Mouse (Mus musculus) CH12F3 (cell line): ENCODE results near the gene Cyp51.
"Not testable (repeated sequence)": the region's sequence is repeated elsewhere in the genome, so short reads cannot be mapped to it uniquely, and the experiment has no call there.

Experiments used
- in situ Hi-C: fragments of 300-500 bp; cut with MboI; formaldehyde crosslinking; loops from 2 replicates; pipeline ENCODE4 v1.14.3; 2020; ENCODE audit warnings: low sequenced_read_pairs

The Cyp51 gene

DNA sequence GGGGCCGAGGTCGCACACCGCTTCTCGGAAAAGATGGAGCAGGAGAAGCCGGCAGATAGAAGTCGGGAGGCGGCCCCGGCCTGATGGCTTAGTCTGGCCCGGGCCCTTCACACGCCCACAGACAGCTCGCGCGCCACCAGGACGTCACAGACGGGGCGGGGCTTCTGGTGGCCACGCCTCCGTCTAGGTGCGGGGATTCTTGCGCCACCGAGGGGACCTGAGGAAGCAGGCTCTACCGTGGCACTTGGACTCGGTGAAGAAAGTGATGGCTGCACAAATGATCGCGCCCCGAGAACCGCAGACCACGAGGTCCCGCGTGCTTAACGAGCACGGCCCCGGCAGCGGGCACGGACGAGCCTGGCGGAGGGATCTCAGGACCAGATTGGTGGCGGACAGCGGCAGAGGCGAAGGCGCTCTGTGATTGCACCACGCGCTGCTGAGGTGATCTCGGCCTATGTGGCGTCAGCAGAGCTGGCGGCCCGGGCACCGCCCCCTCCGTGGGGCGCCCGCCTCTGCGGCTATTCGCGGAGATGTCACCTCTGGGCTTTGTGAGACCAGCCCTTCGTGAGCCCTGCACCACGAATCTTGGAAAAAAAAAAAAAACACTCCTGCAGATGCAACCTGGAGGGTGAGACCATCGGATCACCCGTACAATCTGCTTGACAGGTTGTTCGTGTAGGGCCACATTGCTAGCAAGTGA is at the start of gene Cyp51:
Gene Cyp51, minus strand, starts transcription at position 406 of the 700 bp plus-strand sequence.
- in situ Hi-C loops, result no loop called here

DNA sequence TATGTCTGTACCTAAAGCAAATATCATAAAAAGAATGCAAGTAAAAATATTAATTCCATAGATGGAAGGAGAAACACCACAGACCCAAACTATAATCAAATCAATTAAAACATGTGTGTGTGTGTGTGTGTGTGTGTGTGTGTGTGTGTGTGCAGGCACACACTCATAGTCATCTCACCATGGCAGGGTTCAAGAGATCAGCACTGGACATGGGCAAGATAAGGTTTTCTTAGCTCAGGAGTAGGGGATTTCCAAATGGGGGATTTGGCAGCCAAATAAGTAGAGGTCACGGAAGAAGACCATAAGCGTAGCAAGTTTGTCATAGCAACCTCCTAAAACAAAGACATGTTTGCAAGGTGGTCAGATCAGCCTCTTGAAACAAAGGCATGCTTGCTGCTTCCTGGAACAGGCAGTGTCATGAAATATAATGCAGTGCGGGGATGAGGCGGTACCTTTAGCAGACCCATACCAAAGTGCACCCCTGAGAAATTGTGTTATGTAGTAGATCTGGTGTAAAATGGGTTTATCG is 8.1 kb upstream of the Cyp51 start:
- in situ Hi-C loops, result no loop called here

DNA sequence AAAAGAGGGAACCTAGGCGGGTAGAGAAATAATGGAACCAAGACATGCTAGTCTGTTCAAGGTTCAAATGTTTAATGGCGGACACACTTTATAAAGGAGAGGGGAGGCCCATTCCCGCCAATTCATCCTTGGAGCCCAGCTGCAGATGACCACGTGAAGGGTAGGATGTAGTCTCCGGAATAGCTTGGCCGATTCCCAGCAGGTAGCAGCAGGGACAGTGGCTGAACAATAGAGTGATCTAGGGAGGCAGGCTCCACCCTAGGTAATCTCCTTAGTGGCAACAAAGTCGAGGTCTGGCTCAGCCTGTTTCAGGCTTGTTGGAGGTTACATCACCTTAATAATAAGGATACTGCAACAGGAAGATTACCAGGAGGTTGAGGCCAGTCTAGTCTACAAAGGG is 2.5 kb upstream of the Cyp51 start:
- in situ Hi-C loops, result not testable (repeated sequence)

DNA sequence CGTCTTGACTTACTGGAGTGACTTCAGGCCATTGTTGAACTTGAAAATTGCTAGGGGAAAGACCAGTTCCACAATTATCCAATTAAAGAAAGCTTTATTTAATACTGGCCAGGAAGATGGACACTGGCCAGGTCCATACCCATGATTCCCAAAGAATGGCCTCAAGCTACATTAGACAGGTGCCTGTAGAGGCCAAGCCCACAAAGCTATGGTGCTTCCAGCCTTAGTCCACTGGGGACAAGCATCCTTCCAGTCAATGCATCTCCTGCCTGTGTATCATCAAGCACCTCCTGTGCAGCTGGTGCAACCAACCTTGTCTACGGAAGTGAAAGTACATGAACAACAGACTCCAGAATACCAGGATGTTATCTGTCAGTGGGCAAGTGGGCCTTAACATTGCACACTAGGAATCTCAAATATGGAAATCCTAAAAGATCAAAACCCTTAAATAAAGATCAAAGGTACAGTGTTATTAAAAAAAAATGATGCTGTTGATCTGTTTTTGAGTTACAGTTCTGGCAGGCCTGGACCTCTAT is 1.2 kb upstream of the Cyp51 start:
- in situ Hi-C loops, result no loop called here

DNA sequence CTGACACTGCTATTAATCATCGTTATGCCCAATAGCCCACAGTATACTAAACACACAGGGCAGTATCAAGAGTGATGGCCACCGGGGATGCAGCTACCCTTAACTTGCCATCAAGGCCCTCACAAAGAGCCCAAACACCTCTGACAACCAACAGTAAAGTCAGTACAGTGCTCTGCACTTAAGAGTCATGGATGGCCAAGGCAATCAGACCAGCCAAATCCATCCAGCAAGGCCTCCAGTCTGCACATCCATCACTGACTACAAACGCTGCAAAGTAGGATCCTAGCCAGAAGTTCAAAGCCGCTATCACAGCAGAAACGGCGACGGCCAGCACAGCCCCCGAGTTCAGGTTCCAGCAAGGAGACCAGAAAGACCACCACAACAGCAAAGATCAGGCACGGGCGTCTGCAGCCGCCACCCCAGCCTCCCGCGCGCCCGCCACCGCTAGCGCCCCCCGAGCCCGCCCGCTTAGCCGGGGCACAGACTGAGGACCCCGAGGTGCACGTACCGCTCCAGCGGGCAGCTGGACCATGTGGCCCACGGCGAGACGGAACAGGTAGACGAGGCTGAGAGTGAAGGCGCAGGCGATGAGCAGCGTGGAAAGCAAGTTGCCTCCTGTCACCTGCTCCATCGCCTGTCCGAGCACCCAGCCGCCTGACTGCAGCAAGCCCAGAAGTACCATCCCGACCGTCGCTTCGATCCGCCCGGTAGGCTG is 763 bp downstream of the Cyp51 start:
- in situ Hi-C loops, result no loop called here

DNA sequence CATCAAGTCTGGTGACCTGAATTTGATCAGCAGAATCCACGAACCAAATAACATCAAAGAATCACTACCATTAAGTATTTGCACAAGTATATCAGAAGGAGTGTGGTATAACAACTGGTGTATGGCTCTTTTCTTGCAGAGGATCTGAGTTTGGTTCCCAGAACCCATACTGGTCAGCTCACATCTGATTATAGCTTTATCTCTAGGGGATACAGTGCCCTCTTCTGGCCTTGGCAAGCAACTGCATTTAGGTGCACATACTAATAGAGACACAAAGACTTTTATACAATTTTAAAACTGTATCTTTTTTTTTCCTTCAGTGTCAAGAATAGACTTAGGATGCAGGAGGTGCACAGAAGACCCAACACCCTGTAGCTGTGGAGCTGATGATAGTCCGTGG is 2.8 kb downstream of the Cyp51 start:
- in situ Hi-C loops, result no loop called here

DNA sequence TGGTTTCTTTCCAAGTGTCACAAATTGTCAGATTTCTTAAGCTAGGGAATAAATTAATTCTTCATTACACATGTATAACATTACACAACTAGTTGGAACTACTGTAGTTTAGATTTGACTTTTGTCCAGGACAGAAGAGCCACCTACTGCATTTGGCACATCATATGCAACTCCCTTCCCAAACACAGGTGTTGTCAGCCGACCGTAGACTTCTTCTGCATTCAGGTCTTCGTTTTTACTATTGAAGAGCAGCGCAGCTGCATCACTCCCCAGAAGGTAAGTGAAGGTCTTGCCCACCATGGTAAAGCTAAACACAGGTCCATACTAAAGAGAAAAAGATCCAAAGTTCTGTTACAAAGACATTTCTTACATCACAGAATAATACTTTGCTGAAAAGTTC is 3.5 kb downstream of the Cyp51 start:
- in situ Hi-C loops, result no loop called here

DNA sequence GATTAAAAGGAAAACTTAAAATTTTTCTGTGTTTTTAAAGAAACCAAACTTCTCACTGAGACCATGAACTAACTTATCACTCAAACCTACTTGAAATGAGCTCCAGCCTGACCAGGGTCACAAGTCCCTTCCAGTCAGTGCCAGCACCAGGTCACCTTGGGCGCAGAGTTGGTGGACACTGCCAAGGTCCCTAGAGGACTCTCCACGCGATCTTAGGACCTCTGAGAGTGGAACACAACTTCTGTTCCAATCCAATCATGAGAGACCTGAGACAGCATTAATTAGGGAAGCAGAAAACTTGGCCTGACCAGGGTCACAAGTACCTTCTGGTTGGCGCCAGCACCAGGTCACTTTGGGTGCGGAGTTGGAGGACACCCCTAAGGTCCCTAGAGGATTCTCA is 10.1 kb downstream of the Cyp51 start:
- in situ Hi-C loops, result no loop called here

DNA sequence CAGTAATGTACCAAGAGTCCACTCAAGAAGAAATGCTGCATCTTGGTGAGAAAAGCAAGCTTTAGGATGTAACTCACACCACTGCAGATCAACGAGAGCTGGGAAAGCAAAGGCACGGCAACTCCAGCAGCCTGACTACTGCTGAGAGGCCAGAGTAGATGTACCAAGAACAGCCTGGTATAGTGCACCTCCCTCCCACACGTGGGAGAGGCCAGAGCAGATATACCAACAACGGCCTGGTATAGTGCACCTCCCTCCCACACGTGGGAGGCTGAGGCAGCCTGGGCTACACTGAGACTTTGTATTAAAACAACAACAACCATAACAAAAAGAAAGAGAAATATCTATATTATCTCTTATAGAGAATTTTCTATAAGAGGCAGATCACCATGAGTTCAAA is 16.4 kb downstream of the Cyp51 start:
- in situ Hi-C loops, result no loop called here

DNA sequence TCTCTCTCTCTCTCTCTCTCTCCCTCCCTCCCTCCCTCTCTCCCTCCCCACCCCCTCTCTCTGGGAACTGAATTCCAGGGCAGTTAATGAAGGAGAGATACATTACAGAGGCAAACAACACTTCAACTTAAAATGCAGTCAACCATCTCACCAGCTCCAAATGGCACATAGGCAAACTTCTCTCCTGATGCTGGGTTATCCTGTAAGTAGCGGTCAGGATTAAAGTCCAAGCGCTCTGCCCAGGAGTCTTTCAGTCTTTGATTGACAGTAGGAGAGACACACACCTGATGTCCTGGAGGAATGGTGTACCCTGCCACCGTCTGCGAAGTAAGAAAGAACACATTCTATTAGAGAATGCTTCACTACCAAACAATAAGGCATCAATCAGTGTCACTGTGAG is 18.2 kb downstream of the Cyp51 start:
- in situ Hi-C loops, result no loop called here

DNA sequence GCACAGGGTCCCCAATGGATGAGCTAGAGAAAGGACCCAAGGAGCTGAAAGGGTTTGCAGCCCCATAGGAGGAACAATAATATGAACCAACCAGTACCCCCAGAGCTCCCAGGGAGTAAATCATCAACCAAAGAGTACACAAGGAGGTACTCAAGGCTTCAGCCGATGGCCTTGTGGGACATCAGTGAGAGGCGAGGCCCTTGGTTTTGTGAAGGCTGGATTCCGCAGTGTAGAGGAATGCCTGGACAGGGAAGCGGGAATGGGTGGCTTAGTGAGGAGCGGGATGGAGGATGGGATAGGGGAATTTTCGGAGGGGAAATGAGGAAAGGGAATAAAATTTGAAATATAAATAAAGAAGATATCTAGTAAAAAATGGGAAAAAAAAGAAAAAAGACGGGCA is 19.6 kb downstream of the Cyp51 start:
- in situ Hi-C loops, result no loop called here

DNA sequence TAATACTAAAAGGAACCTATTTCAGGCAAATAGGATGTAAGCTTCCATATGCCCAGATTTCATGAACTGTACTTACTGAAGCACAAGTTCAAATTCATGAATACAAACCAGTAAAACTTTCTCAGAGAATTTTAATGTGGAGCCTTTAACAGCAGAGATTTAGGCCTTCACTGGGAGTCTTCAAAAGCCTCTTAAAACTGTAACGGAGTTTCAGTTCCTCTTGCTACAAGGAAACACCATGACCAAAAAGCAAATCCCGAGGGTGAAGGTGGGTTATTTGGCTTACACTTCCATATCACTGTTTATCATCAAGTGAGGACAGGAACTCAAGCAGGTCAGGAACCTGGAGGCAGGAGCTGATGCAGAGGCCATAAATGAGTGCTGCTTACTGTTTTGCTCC is 23.0 kb downstream of the Cyp51 start:
- in situ Hi-C loops, result no loop called here

DNA sequence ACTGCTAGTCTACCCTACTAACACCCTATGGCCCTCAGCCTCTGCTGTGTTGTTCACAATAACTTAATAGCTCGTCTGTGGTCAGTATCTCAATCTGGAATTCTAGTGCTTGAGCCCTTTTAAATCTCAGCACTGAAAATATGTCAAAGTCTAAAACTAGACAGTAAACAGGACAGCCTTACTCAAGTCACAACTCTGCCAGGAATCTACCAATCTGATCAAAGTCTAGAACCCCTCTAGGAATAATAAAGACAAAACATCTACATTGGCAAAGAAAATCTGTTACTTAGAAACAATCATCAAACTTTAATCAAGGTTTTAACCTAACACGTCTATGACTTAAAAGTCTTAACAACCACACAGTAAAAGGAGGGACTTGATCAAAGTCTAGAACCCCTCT is 23.7 kb downstream of the Cyp51 start:
- in situ Hi-C loops, result no loop called here

DNA sequence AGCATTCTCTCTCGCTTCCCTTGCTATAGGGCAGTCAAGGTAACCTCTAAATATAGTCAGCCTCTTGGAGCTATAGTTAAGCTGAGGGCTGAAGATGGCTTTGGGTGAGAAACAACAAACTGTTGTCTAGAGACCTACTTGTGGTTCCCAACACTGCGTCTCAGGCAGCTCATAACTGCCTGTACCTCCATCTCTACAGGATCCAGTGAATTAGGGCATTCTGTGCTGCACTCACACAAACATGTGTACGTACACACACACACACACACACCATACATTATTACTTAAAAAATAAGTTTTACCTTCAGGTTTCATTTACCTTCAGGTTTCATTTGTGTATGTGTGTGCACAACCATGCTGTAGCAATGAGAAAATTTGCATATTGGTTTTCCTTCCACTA is 25.5 kb downstream of the Cyp51 start:
- in situ Hi-C loops, result no loop called here

DNA sequence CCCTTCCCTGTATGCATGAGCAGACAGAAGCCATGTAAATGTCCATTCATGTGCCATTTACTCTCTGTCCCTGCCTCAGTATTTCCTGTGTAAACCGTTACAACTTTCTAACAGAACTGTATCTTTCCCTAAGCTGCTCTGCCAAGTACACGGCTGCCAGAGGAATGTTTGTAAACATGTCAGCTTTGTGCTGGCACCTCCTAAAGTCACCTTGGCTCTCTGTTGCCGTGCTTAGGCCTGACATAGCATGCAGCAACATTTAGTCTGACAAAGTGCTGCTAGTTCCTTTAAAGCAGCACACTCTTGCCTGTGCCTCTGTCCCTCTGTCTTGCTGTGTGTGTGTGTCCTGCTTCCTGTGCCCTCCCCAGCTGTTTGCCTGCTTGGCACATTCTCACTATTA is 37.3 kb downstream of the Cyp51 start:
- in situ Hi-C loops, result no loop called here

DNA sequence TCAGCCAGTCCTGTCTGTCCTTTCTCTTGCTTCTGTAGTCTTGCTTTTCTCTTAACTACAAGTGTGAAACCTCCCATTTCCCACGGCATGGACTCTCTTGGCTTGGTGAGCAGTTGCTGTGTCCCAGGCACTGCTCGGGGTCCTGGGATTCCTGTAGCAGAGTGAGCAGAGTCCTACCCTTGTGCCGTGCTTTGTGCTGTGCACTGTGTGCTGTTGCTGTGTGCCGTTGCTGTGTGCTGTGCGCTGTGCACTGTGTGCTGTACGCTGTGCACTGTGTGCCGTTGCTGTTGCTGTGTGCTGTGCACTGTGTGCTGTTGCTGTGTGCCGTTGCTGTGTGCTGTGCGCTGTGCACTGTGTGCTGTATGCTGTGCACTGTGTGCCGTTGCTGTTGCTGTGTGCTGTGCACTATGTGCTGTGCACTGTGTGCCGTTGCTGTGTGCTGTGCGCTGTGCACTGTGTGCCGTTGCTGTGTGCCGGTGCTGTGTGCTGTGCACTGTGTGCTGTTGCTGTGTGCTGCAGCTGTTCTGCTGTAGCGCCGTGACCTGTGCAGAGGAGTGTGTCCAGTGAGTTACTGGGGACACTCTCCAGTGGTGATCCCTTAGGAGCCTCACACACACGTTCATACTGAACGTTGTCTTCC is 38.0 kb downstream of the Cyp51 start:
- in situ Hi-C loops, result no loop called here

DNA sequence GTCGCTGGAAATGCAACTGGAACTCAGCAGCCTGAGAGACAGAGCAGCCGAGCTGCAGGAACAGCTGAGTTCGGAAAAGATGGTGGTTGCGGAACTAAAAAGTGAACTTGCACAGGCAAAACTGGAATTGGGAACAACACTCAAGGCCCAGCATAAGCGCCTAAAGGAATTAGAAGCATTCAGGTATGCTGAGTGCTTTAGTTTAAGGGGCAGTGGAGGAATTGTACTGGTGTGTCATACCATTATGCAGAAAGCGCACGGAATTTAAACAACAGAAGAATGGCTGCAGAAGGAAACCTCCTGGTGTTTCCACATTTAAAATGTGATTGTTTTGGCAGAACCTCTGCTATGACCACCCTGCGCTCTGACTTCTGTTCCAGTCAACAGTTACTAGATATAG is 44.2 kb downstream of the Cyp51 start:
- in situ Hi-C loops, result no loop called here

DNA sequence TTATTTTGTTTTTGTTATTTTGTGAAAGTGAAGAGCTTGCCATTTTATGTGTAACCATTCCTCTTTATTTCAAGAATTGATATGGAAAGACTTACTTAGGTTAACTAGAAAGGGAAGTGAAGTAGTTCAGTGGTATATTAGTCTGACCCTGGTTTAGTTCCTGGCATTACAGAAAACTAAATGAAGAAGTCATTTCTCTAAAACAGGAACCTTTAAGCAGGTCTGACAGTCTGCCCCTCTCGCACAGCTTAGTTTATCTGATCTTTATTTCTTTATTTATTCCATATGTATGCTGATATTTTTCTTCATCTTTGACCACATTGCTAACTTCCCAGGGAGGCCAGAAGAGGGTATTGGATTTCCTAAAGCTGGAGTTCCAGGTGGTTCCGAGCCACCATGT is 63.6 kb downstream of the Cyp51 start:
- in situ Hi-C loops, result no loop called here

DNA sequence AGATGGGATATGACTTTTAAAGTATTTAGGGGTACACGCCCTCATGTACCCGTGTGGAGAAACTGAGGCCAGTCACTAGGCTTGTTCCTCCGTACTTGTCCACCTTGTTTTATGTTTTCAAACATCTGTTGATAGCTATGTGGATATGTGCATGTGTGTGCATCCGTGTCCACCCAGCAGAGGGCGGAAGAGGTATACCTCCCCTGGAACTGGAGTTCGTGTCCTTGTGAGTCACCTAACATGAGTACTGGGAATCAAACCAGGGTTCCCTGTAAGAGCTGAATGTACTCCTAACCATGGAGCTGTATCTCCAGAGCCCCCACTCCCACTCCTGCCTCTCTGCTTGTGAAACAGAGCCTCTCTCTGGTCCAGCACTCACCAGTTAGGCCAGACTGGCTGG is 64.2 kb downstream of the Cyp51 start:
- in situ Hi-C loops, result no loop called here

DNA sequence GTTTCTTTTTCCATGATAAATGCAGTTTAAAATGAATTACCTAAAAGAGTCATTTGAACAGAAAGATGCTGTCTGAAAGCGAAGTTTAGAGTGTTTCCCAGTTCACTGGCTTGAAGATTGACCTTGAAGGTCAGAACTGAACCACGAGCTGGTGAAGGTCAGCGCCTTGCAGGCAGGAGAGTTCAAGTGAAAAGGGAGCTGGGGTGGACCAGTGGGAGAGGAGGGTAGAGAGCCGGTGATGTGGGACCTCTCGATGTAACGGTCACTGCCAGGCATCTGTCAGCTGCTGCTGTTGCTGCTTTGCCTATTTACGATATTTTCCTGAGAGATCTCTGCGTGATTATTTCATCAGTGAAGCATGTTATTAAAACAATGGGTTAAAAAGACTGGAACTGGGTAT is 65.2 kb downstream of the Cyp51 start:
- in situ Hi-C loops, result no loop called here

DNA sequence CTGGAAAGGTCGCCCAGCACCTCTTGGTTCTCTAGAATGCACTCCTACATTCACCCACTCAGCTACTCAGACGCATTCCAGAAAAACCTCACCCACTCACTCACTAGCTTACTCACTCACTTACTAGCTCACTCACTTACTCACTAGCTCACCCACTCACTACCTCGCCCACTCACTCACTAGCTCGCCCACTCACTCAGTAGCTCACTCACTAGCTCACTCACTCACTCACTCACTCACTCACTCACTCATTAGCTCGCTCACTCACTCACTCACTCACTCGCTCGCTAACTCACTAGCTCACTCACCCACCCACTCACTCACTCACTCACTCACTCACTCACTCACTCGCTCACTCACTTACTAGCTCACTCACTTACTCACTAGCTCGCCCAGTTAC is 67.9 kb downstream of the Cyp51 start:
- in situ Hi-C loops, result no loop called here

DNA sequence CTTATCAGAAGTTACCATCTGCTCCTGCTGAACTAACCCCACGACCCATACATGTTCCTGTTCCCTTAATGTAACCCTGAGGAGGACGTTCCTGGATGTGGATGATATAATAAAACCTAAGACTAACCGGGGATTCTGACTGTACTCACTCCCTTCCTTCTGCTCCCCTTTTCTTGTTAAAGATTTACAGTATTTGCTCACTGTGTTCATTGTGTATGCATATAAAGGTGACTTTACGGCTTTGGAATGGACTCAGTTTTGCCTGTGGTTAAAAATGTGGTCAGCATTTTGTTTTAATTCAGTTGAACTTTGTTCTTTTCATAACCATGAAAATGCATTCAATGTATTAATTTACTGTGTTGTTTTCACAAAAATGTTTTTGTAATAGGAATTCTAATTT is 72.7 kb downstream of the Cyp51 start:
- in situ Hi-C loops, result no loop called here
